Mouse (Mus musculus): ENCODE data around the gene Ninl. TPM values are rescaled to one million over a fixed set of nuclear protein-coding genes. Genes with fewer than 3 reads are reported as not detected.

Ninl gene
- polyA plus RNA-seq, 1 experiment from 2014 or later = 9.8 TPM

DNA sequence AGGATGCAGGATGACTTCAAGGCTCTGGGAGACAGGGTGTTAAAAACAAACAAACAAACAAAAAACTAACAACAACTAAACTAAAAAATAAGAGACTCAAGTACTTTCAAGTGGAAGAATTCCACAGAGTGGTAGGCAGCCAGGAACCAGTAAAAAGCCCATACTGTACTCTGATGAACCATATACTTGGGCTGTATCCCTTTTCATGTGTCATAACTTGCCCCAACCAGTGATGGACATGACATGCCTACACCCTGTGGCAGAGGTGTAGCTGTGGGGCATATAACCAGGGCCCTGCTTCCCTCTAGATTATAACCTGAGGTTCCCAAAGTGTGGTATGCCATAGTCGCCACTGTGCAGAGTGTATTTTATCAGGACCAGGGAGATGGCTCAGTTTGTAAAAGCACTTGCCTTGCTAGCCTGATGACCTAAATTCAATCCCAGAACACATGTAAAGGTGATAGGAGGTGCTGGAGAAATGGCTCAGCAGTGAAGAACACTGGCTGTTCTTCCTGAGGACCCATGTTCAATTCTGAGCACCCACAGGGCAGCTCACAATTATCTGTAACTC lies 29.6 kb downstream of the Ninl start:
- H3K27me3 ChIP-seq = no peaks in the 10 kb centered on the region
- WGBS = 81% methylated on average over 1 of the region's 1 CpGs
- peak overlapping the region; percentile 88 for H3K4me2 ChIP-seq (replicated peaks)
- peak; percentile 52 for ATAC-seq (ENCODE audit: low FRiP score, low read depth)
- H3K4me1 ChIP-seq = peaks cover 20% of the 10 kb centered on the region; the same call in 1 of the 2 replicates
- H3K9me3 ChIP-seq = no peaks in the 10 kb centered on the region
- H3K4me3 ChIP-seq = peak overlapping the region; percentile 71
- H3K36me3 ChIP-seq = no peaks in the 10 kb centered on the region
- H3K27ac ChIP-seq = no peak overlapping the region
- H3K9ac ChIP-seq = peak overlapping the region; percentile 86; the same call in 1 of the 2 replicates

DNA sequence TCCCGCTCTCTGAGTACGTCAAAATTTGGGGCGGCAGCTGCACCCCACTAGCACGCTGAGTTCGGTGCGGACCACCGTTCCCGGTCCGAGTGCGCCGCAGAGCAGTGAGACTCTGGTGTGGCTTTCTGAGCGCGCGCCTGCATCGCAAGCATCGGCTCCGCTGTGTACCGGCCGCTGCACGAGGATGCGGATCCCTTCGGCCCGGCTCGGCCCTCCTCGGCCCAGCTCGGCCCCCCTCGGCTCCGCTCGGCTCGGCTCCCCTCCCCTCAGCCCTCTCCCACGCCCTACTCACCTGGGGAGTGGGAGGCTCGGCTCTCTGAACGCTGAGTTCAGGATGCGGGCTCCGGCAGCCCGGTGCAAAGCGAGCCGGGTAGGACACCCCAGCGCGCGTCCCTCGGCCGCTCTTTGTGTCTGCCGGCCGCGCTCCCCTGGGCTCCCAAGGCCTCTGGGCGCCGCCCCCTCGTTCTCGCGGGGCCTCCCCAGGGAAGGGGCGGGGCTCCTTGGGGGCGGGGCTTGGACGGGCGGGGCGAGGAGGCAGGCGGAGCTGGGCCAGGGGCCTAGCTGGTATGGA lies 30.2 kb downstream of the Ninl start:
- Histone ChIP-seq H3K36me3 (no peaks in the 10 kb centered on the region), H3K27me3 (no peaks in the 10 kb centered on the region), H3K9me3 (no peaks in the 10 kb centered on the region), H3K4me1 (peaks cover 20% of the 10 kb centered on the region; the same call in 1 of the 2 replicates), H3K9ac (peak overlapping the region; percentile 86), H3K4me2 (replicated peaks) (peak overlapping the region; percentile 88), H3K4me3 (peak overlapping the region; percentile 71), H3K27ac (peak overlapping the region; percentile 72; the same call in 1 of the 2 replicates)
- WGBS = 0% methylated on average over 51 of the region's 57 CpGs
- ATAC-seq (ENCODE audit: low FRiP score, low read depth) = peak; percentile 97

DNA sequence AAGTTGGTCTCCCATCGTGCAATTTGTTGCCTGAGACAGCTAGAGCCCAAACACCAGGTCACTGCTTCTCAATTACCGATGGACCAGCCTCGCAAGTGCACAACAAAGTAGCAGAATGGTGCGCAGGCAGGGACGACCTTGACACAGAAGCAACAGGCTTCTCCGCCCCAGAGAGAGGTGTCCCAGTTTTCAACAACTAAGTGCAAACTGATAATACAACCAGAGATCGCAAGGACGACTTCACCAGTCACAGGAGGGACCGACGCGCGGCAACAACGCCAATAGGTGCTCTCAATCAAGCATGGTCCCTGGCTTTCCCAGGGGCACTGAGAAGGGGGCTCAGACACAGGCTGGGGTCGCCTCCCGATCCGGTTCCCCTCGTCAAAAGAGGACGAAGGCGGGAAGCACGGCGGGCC lies 30.7 kb downstream of the Ninl start:
- H3K4me1 ChIP-seq = peaks cover 20% of the 10 kb centered on the region; the same call in 1 of the 2 replicates
- peak overlapping the region; percentile 71 for H3K4me3 ChIP-seq
- H3K4me2 ChIP-seq (replicated peaks) = peak overlapping the region; percentile 88
- peak overlapping the region; percentile 86 for H3K9ac ChIP-seq
- under 1% methylated on average over 21 of the region's 21 CpGs for WGBS
- no peaks in the 10 kb centered on the region for H3K9me3 ChIP-seq
- no peaks in the 10 kb centered on the region for H3K36me3 ChIP-seq
- H3K27ac ChIP-seq = peak overlapping the region; percentile 72; the same call in 1 of the 2 replicates
- no peak; the same call in 1 of the 2 replicates for ATAC-seq (ENCODE audit: low FRiP score, low read depth)
- H3K27me3 ChIP-seq = no peaks in the 10 kb centered on the region

DNA sequence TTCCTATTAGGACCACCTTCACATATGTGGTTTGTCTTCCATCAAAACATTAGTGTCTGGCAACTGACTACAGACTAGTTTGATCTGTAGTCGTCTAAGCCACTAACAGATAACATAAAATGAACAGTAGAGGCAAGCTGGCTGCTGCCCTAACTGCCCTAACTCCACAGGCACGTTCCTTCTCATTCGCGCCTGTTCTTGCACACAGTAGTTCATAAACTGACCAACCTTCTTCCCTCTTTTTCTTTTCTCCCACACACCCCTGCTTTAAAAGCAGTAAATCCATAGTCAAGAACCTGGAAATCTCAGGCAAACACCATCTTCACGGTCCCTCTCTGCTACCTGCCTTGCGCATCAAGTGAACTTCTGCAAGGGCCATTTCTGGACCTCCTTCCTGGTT lies 31.2 kb downstream of the Ninl start:
- peak overlapping the region; percentile 86 for H3K9ac ChIP-seq
- H3K27me3 ChIP-seq = no peaks in the 10 kb centered on the region
- H3K4me1 ChIP-seq = peaks cover 20% of the 10 kb centered on the region; the same call in 1 of the 2 replicates
- ATAC-seq (ENCODE audit: low FRiP score, low read depth) = no peak
- H3K4me2 ChIP-seq (replicated peaks) = peak overlapping the region; percentile 88
- peak overlapping the region; percentile 71 for H3K4me3 ChIP-seq
- H3K27ac ChIP-seq = no peak overlapping the region
- H3K9me3 ChIP-seq = no peaks in the 10 kb centered on the region
- WGBS = 27% methylated on average over 6 of the region's 6 CpGs
- H3K36me3 ChIP-seq = no peaks in the 10 kb centered on the region

DNA sequence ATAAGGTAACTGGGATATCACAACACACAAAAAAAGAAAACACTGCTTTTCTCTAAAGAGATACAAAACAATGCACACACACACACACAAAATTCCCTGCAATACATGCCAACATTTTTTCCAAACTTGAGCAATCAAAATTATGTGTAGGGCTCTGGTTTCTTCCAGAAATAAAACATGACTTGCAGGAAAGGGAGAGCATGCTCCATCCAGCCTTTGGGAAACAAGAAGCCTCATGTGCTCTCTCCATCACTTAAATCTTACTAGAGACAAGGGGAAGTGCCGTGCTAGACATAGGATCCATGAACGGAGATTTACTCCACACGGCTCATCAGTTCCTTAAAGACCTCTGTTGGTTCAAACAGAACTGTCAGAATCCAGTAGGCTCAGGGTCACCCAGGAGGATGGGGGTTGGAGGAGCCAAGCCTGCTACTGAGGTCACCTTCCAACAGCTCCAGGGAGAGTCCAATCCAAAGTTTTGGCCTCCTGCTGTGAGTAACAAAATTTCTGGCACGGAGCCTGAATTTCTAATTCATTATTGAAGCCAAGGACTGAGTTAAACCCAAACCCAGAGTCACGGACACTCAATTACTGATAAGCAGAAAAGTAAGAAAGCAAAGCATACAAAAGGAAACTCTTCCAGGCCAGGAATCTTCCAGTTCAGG lies 32.8 kb downstream of the Ninl start:
- Histone ChIP-seq H3K36me3 (no peaks in the 10 kb centered on the region), H3K27ac (no peak overlapping the region), H3K27me3 (no peaks in the 10 kb centered on the region), H3K9ac (no peak overlapping the region), H3K4me3 (no peak overlapping the region), H3K4me2 (replicated peaks) (no peak overlapping the region), H3K9me3 (no peaks in the 10 kb centered on the region), H3K4me1 (peaks cover 20% of the 10 kb centered on the region; the same call in 1 of the 2 replicates)
- 79% methylated on average over 5 of the region's 5 CpGs for WGBS
- no peak for ATAC-seq (ENCODE audit: low FRiP score, low read depth)

DNA sequence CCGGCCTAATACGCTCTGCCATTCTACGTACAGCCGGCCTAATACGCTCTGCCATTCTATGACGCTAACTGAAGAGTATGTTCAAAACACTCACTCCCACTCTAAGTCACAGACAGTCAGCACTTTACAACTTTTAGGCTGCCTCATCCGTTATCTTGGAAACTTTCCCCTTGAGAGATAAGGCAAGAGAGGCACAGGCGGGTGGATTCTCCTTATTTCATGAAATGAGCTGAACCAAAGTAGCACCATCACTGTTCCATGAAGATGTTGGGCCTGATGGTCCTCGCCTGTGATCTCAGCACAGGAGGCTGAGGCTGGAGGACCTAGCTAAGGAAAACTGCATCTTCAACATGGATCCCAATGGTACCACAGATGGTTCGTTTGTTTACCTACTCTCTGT lies 34.8 kb downstream of the Ninl start:
- H3K4me1 ChIP-seq = peaks cover 22% of the 10 kb centered on the region
- 90% methylated on average over 10 of the region's 10 CpGs for WGBS
- no peaks in the 10 kb centered on the region for H3K27me3 ChIP-seq
- no peaks in the 10 kb centered on the region for H3K36me3 ChIP-seq
- no peak for ATAC-seq (ENCODE audit: low FRiP score, low read depth)
- no peak overlapping the region for H3K27ac ChIP-seq
- no peak overlapping the region for H3K9ac ChIP-seq
- H3K4me3 ChIP-seq = no peak overlapping the region
- no peaks in the 10 kb centered on the region for H3K9me3 ChIP-seq
- no peak overlapping the region for H3K4me2 ChIP-seq (replicated peaks)

DNA sequence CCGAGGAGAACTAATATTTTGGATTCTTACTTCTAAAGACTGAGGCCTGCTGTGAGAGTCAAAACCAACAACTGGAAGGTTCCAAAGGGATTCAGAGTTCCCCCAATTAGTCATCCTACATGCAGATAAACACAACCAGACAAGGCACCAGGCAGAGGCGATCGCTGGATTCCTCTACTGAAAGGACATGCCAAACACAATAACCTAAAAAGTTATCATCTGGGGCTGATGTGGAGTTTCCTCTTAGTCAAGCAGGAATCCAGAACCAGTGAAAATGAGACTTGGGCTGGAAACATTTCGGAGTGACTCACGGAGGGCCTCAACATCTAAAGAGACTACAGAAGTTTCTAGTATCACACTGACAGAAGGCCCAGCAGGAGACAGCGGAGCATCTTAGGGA lies 35.4 kb downstream of the Ninl start:
- Histone ChIP-seq H3K27me3 (no peaks in the 10 kb centered on the region), H3K9me3 (no peaks in the 10 kb centered on the region), H3K4me3 (no peak overlapping the region), H3K9ac (no peak overlapping the region), H3K36me3 (no peaks in the 10 kb centered on the region), H3K4me2 (replicated peaks) (no peak overlapping the region), H3K4me1 (peaks cover 28% of the 10 kb centered on the region), H3K27ac (no peak overlapping the region)
- ATAC-seq (ENCODE audit: low FRiP score, low read depth) = no peak
- WGBS = 86% methylated on average over 6 of the region's 6 CpGs

DNA sequence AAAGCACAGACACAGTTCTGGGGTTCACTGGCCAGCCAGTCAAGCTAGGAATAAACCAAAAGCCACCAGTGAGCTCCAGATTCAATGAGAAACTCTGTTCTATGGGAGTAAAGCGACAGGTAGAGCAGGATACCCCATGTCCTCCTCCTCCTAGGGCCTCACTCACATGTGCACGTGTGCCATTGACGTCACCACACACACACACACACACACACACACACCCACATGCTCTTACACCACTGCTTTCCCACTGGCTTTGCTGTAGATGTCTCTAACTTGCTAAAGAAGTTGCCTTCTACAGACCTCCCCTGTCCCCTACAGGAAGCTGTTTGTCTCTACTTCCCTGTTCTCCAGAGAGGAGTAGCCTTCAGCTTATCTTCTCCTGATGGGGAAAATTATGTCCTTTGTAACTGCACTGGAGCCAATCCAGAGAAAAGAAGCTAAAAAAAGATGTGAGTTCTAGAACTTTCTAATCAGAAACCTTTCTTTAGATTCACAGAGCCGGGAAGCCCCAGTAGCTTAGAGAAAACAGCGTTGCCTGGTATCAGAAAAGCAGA lies 37.5 kb downstream of the Ninl start:
- H3K27ac ChIP-seq = no peak overlapping the region
- peaks cover 20% of the 10 kb centered on the region for H3K4me1 ChIP-seq
- no peaks in the 10 kb centered on the region for H3K36me3 ChIP-seq
- no peaks in the 10 kb centered on the region for H3K27me3 ChIP-seq
- 84% methylated on average over 5 of the region's 5 CpGs for WGBS
- no peak overlapping the region for H3K9ac ChIP-seq
- no peak overlapping the region for H3K4me3 ChIP-seq
- no peak for ATAC-seq (ENCODE audit: low FRiP score, low read depth)
- no peak overlapping the region for H3K4me2 ChIP-seq (replicated peaks)
- no peaks in the 10 kb centered on the region for H3K9me3 ChIP-seq

DNA sequence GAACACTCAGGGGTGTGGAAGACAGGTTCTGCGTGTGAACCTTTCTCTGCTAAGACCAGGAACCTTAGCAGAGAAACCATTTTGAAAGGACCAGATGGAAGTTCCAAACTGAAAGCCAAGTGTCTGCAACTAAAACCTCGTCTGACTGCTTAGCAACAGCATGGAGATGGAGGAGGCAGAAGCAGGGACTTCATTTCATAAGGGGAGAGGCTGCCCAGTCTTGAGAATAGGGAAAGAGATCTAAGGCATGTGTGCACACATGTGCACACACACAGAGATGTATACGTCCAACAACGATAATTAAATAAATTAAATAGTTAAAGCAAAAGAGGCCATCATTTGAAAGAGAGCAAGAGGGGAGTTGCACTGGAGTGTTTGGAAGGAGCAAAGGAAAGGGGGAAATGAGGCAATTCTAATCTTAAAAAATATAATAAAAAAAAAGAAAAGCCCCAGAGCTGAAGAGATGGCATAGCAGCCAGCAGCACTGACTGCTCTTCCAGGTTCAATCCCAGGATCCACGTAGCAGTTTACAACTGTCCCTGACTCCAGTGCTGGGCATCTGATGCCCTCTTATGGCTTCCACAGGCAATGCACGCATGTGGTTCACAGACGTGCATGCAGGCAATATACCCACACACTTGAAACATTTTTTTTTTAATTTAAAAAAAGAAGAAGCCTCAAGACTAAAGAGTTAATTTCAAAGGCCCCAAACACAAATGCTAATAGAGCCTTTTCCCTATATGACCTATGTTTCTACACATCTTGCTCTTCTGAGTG lies 38.6 kb downstream of the Ninl start:
- Histone ChIP-seq H3K9me3 (no peaks in the 10 kb centered on the region), H3K27ac (no peak overlapping the region), H3K9ac (no peak overlapping the region), H3K27me3 (no peaks in the 10 kb centered on the region), H3K4me3 (no peak overlapping the region), H3K4me1 (peaks cover 17% of the 10 kb centered on the region), H3K36me3 (no peaks in the 10 kb centered on the region), H3K4me2 (replicated peaks) (no peak overlapping the region)
- ATAC-seq (ENCODE audit: low FRiP score, low read depth) = peak; percentile 54; the same call in 1 of the 2 replicates
- WGBS = 49% methylated on average over 7 of the region's 7 CpGs

DNA sequence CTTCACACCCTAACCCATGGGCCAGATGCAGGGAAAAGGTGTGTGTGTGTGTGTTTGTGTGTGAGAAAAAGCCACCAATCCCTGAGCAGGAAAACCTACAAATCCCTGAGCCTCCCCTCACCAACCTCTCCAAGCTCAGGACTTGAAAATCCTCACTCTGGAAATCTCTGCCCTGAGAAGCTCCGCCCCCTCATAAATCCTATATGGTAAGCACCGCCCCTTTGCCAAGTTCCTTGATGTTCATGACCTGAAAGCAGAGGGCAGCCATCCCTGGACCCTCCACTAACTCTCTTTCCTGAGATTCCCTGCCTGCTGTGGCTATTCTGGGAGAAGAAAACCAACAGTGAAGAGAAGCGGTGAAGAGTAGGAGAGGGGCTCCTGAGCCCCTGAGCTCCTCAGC lies 40.2 kb downstream of the Ninl start:
- no peak overlapping the region for H3K4me3 ChIP-seq
- WGBS = 36% methylated on average over 3 of the region's 3 CpGs
- peaks cover 17% of the 10 kb centered on the region for H3K4me1 ChIP-seq
- H3K9me3 ChIP-seq = no peaks in the 10 kb centered on the region
- H3K27ac ChIP-seq = no peak overlapping the region
- no peaks in the 10 kb centered on the region for H3K36me3 ChIP-seq
- no peak overlapping the region for H3K4me2 ChIP-seq (replicated peaks)
- peak; percentile 24; the same call in 1 of the 2 replicates for ATAC-seq (ENCODE audit: low FRiP score, low read depth)
- 0 out of 2 replicates have a peak overlapping the region, but pooled peaks have one; percentile 5 for H3K9ac ChIP-seq
- no peaks in the 10 kb centered on the region for H3K27me3 ChIP-seq

DNA sequence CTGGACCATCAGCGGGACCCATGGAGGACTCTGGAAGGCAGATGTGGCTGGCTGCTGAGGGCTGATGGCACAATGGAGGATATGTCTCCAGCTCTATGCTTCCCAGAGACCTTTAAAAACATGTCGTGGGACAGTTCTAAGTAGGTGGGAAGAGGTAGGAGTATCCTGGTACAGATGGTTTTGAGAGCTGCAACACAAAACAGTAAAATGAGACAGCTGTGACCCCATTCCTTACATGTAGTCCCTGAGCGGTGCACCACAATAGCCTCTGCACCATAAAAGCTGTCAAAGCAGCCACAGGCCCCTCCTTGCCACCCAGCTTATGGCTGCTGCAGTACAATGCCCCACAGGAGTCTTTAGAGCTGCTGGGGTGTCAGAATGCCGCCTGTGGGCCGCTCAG lies 41.6 kb downstream of the Ninl start:
- H3K27ac ChIP-seq = no peak overlapping the region

More for the DNA sequence above, 41.6 kb downstream of the Ninl start:
- no peak overlapping the region for H3K9ac ChIP-seq
- H3K4me1 ChIP-seq = peaks cover 17% of the 10 kb centered on the region
- 53% methylated on average over 5 of the region's 5 CpGs for WGBS
- H3K4me3 ChIP-seq = no peak overlapping the region
- no peak for ATAC-seq (ENCODE audit: low FRiP score, low read depth)
- H3K36me3 ChIP-seq = no peaks in the 10 kb centered on the region
- no peaks in the 10 kb centered on the region for H3K27me3 ChIP-seq
- no peaks in the 10 kb centered on the region for H3K9me3 ChIP-seq
- no peak overlapping the region for H3K4me2 ChIP-seq (replicated peaks)

Measured in limb, embryonic 13.5 days (tissue).